Mouse (Mus musculus) kidney, embryonic 15.5 days (tissue): Measurements from ENCODE around the gene Rab36. TPM values are rescaled to one million over a fixed set of nuclear protein-coding genes. Genes with fewer than 3 reads are reported as not detected.

Experiments used
- ATAC-seq: fragments of 200-750 bp; cut with Nextera tagmentation; replicated peaks from 2 replicates; pipeline ENCODE4 v1.8.0; 2017; ENCODE audit warnings: moderate TSS enrichment; ENCODE audit not compliant: low FRiP score
- H3K27ac ChIP-seq: fragments of 300-500 bp; sonication (generic); 2 replicates; pipeline ENCODE4 v1.5.1; 2015; ENCODE audit warnings: mild to moderate bottlenecking, inconsistent platforms
- H3K27me3 ChIP-seq: fragments of 300-500 bp; sonication (generic); 2 replicates; pipeline ENCODE4 v1.6.1; 2015; ENCODE audit warnings: inconsistent platforms
- H3K36me3 ChIP-seq: fragments of 300-500 bp; sonication (generic); 2 replicates; pipeline ENCODE4 v1.6.1; 2015; ENCODE audit warnings: inconsistent platforms
- H3K4me1 ChIP-seq: fragments of 300-500 bp; sonication (generic); 2 replicates; pipeline ENCODE4 v1.6.1; 2015; ENCODE audit warnings: inconsistent platforms
- H3K4me2 ChIP-seq: fragments of 300-500 bp; sonication (generic); 2 replicates; pipeline ENCODE4 v1.6.1; 2015; ENCODE audit warnings: moderate library complexity, mild to moderate bottlenecking, inconsistent platforms
- H3K4me3 ChIP-seq: fragments of 300-500 bp; sonication (generic); replicated peaks from 2 replicates; pipeline ENCODE4 v1.5.1; 2015; ENCODE audit warnings: mild to moderate bottlenecking, inconsistent platforms
- H3K9ac ChIP-seq: fragments of 300-500 bp; sonication (generic); 2 replicates; pipeline ENCODE4 v1.6.1; 2015; ENCODE audit warnings: mild to moderate bottlenecking, inconsistent platforms
- H3K9me3 ChIP-seq: fragments of 300-500 bp; sonication (generic); replicated peaks from 2 replicates; pipeline ENCODE4 v1.6.1; 2016; ENCODE audit warnings: inconsistent platforms
- WGBS: fragments of 180-500 bp; shearing (Covaris S2); methylation state at CpG from one replicate; pipeline ENCODE4 v1.1.7; 2015; ENCODE audit warnings: mixed read lengths; 5-methylcytosine and 5-hydroxymethylcytosine counted together
- polyA plus RNA-seq: library from polyadenylated mRNA; unstranded; fragments of >200 nt; fragmentation: Nextera tagmentation; extraction: Ambion mirVana; gene quantifications from 2 replicates; pipeline ENCODE4 v1.2.1, GENCODE M21; 2015

Rab36 gene
- polyA plus RNA-seq, 1 experiment from 2014 or later, result 12.8 TPM

DNA sequence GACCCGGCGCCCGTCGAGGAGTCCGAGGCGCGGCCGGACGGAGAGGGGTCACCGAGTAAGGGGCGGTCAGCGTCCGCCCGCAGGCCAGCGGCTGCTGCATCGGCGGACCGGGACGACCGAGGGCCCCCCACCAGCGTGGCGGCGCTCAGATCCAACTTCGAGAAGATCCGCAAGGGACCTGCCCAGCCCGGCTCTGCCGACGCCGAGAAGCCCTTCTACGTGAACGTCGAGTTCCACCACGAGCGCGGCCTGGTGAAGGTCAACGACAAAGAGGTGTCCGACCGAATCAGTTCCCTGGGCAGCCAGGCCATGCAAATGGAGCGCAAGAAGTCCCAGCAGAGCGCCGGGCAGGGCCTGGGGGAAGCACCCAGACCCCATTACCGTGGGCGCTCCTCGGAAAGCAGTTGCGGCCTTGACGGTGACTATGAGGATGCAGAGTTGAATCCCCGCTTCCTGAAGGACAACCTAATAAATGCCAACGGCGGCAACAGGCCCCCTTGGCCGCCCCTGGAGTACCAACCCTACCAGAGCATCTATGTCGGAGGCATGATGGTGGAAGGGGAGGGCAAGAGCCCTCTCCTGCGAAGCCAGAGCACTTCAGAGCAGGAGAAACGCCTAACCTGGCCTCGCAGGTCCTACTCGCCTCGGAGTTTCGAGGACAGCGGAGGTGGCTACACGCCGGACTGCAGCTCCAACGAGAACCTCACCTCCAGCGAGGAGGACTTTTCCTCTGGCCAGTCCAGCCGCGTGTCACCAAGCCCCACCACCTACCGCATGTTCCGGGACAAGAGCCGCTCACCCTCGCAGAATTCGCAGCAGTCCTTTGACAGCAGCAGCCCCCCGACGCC is 24.7 kb downstream of the Rab36 start:
- peak overlapping the region; percentile 86 for H3K4me2 ChIP-seq
- H3K4me3 ChIP-seq, result peak overlapping the region; percentile 77
- H3K27ac ChIP-seq, result no peak overlapping the region
- 1% methylated on average over 70 of the region's 71 CpGs for WGBS
- no peaks in the 10 kb centered on the region for H3K9me3 ChIP-seq
- H3K9ac ChIP-seq, result peak overlapping the region; percentile 76
- no peaks in the 10 kb centered on the region for H3K36me3 ChIP-seq
- no peaks in the 10 kb centered on the region for H3K27me3 ChIP-seq
- H3K4me1 ChIP-seq, result peaks cover 49% of the 10 kb centered on the region
- no peak for ATAC-seq

DNA sequence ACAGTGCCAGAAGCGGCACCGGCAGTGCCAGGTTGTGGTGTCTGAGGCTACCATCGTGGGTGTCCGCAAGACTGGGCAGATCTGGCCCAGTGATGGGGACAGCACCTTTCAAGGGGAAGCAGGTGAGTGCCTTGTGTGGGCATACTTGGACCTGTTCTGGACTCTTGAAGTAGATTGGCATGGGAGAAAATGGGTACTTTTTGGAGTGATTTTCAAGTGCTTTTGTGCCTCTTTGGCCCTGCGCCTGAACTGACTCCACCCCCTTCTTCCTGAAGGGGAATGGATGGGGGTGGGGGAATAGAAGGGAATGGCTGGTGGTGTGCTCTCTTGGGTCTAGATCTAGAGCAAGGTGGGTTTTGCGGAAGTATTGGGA is 25.3 kb downstream of the Rab36 start:
- WGBS, result 13% methylated on average over 6 of the region's 6 CpGs
- no peak overlapping the region for H3K27ac ChIP-seq
- no peaks in the 10 kb centered on the region for H3K36me3 ChIP-seq
- no peaks in the 10 kb centered on the region for H3K9me3 ChIP-seq
- H3K9ac ChIP-seq, result peak overlapping the region; percentile 76
- peak overlapping the region; percentile 86 for H3K4me2 ChIP-seq
- H3K4me3 ChIP-seq, result peak overlapping the region; percentile 77
- peaks cover 49% of the 10 kb centered on the region for H3K4me1 ChIP-seq
- no peak for ATAC-seq
- H3K27me3 ChIP-seq, result no peaks in the 10 kb centered on the region

DNA sequence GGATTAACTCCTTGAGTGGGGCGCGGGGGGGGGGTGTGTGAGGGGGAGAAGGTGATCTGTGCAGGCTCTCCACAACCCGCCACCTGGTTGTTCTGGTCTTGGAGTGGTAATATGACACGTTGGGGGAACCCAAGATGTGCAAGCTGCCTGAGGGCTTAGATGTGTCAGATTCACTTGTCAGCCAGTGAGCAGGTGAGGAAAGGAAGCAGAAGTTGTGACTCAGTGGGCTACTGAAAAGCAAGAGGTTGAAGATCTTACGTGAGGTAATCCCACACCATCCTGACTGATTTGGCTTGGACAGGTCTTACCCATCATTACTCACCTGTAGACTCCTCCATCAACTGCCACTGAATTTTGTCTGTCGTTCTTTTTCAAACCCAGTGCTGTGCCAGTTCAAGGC is 25.8 kb downstream of the Rab36 start:
- no peak overlapping the region for H3K27ac ChIP-seq
- WGBS, result 35% methylated on average over 6 of the region's 6 CpGs

DNA sequence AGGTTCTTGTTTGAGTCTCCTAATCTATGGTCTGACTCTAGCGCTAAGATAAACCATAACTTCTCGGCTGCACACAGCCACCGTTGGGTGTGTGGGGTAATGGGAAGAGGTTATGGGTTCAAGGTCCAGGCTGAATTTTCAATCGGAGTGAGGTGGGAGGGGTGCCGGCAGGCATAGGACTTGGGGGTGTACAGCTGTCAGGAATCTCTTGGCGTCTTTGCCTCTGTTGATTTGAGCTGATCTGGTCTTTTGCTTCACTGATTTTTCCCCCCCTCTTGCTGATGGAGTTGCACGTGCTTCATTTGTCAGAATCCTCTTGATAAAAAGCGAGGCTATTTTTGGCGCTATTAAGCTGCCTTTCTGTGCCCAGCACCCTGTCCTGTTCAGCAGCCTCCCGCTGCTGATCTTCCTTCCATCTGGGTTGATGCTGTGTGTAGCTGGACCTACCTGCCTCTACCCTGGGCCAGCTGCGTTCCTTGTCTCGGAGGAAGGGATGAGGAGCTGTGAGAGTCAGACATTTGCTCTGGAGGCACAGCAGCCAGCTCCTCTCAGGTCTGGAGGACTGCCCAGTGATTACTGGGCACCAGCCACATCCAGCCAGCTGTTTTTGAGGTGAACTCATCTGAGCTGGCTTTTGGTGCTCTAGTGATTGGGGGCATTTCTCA is 26.6 kb downstream of the Rab36 start:
- Histone ChIP-seq H3K9ac (0 out of 2 replicates have a peak overlapping the region, but pooled peaks have one; percentile 1), H3K4me2 (peak overlapping the region; percentile 86), H3K4me1 (peaks cover 61% of the 10 kb centered on the region), H3K4me3 (peak overlapping the region; percentile 77), H3K36me3 (no peaks in the 10 kb centered on the region), H3K27ac (0 out of 2 replicates have a peak overlapping the region, but pooled peaks have one; percentile 27), H3K9me3 (no peaks in the 10 kb centered on the region), H3K27me3 (no peaks in the 10 kb centered on the region)
- 52% methylated on average over 12 of the region's 12 CpGs for WGBS
- no peak for ATAC-seq

More for the DNA sequence above, 25.8 kb downstream of the Rab36 start:
- Histone ChIP-seq H3K27me3 (no peaks in the 10 kb centered on the region), H3K36me3 (no peaks in the 10 kb centered on the region), H3K4me2 (peak overlapping the region; percentile 86), H3K9ac (peak overlapping the region; percentile 76; the same call in 1 of the 2 replicates), H3K9me3 (no peaks in the 10 kb centered on the region), H3K4me3 (peak overlapping the region; percentile 77), H3K4me1 (peaks cover 53% of the 10 kb centered on the region)
- no peak for ATAC-seq

DNA sequence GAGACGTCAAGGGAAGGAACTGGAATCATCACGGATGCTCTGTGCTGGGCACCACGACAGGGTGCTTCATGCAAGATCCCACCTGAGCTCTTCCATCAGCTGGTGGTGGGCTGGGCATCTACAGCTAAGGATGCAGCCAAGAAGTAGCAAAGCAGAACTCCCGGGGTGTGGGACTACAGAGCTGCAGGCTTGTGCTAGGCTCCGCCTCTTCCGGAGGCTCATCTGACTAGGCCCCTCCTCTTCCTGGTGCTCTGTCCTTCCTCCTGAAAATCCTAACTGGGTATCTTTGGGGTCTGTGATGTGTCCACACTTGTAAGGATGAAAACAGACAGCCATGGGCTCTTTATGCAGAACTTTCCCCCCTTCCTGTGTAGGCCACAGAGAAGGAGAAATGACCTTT is 28.8 kb downstream of the Rab36 start:
- H3K4me2 ChIP-seq, result no peak overlapping the region
- no peaks in the 10 kb centered on the region for H3K9me3 ChIP-seq
- H3K27ac ChIP-seq, result no peak overlapping the region
- 74% methylated on average over 6 of the region's 6 CpGs for WGBS
- no peak overlapping the region for H3K4me3 ChIP-seq
- no peak for ATAC-seq
- no peaks in the 10 kb centered on the region for H3K27me3 ChIP-seq
- H3K36me3 ChIP-seq, result no peaks in the 10 kb centered on the region
- no peak overlapping the region for H3K9ac ChIP-seq
- H3K4me1 ChIP-seq, result peaks cover 65% of the 10 kb centered on the region

DNA sequence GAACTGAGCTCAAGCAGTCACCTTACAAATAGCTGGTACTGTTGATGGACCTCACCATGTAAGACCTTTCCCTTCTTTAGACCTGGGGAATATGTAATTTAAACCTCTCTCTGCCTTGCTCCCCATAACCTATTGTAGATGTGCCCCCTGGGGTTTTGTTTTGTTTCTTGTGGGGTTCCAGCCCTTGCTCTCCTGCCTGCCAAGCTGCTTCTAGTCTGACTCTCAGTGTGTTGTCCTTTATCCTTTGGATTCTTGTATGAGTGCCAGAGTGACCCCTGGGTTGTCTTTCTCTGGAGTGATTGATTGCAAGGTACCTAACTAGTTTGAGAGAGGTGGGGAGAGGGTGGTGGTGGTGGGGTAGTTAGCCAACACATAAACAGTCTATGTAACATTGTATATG is 30.6 kb downstream of the Rab36 start:
- peaks cover 50% of the 10 kb centered on the region for H3K4me1 ChIP-seq
- H3K9me3 ChIP-seq, result no peaks in the 10 kb centered on the region
- no peak overlapping the region for H3K4me3 ChIP-seq
- no peak overlapping the region for H3K9ac ChIP-seq
- no peak overlapping the region for H3K4me2 ChIP-seq
- H3K27me3 ChIP-seq, result no peaks in the 10 kb centered on the region
- no peaks in the 10 kb centered on the region for H3K36me3 ChIP-seq
- no peak overlapping the region for H3K27ac ChIP-seq
- no peak for ATAC-seq

DNA sequence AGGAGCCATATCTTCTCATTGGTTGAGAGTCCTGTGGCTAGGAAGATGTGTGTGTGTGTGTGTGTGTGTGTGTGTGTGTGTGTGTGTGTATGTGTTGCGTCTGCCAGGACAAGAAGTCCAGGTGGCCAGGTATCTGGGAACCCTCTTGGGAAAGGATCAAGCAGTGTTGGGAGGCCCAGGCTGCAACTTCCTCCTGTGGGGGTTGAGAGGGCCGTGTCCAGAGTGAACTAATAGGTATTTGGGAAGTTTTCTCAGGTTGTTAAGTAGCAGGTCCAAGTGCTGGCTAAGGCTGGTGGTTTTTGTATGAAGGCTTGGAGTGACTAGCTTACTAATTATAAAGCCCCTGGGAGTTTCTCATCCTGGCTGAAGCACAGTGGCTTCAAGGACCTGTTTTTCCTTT is 31.2 kb downstream of the Rab36 start:
- no peaks in the 10 kb centered on the region for H3K27me3 ChIP-seq
- ATAC-seq, result no peak
- peak overlapping the region; percentile 51; the same call in 1 of the 2 replicates for H3K27ac ChIP-seq
- WGBS, result 58% methylated on average over 2 of the region's 2 CpGs
- no peak overlapping the region for H3K9ac ChIP-seq
- H3K36me3 ChIP-seq, result no peaks in the 10 kb centered on the region
- no peak overlapping the region for H3K4me3 ChIP-seq
- H3K4me2 ChIP-seq, result 0 out of 2 replicates have a peak overlapping the region, but pooled peaks have one; percentile 7
- no peaks in the 10 kb centered on the region for H3K9me3 ChIP-seq
- H3K4me1 ChIP-seq, result peaks cover 44% of the 10 kb centered on the region

DNA sequence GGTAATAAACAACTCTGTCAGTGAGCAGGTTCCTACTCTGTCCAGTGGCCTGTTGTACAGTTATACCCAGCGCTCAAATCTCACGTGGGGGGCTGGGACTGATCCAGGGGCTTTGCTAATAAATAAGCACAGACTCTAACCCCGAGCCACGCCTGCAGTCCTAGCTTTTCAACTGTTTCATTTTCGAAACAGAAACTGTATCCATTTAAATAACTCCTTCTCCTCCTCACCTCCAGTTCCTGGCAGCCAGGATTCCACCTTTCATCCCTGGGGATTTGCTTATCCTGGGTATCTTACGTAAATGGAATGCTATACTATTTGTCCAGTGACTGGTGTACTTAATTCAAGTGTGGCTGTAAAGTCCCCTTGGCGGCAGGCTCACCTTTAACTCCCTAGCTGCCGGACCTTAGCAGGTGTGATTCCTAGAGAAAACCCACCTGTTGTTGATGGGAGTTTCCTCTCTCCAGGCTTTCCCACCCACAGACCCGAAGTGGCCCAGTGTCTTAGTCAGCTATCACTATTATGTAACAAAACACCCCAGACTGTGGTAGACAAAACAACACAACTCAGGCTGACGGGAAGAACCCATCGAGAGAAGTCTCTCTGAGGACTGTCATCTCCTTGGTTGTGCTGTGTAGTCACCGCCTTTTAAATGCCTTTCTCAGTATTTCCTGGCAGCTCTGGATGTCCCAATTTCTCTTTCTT is 31.9 kb downstream of the Rab36 start:
- WGBS, result 26% methylated on average over 12 of the region's 12 CpGs
- H3K4me2 ChIP-seq, result 0 out of 2 replicates have a peak overlapping the region, but pooled peaks have one; percentile 19
- H3K9ac ChIP-seq, result no peak overlapping the region
- no peak for ATAC-seq
- H3K27me3 ChIP-seq, result no peaks in the 10 kb centered on the region
- H3K36me3 ChIP-seq, result no peaks in the 10 kb centered on the region
- 0 out of 2 replicates have a peak overlapping the region, but pooled peaks have one; percentile 10 for H3K27ac ChIP-seq
- peaks cover 37% of the 10 kb centered on the region for H3K4me1 ChIP-seq
- H3K4me3 ChIP-seq, result no peak overlapping the region
- no peaks in the 10 kb centered on the region for H3K9me3 ChIP-seq

DNA sequence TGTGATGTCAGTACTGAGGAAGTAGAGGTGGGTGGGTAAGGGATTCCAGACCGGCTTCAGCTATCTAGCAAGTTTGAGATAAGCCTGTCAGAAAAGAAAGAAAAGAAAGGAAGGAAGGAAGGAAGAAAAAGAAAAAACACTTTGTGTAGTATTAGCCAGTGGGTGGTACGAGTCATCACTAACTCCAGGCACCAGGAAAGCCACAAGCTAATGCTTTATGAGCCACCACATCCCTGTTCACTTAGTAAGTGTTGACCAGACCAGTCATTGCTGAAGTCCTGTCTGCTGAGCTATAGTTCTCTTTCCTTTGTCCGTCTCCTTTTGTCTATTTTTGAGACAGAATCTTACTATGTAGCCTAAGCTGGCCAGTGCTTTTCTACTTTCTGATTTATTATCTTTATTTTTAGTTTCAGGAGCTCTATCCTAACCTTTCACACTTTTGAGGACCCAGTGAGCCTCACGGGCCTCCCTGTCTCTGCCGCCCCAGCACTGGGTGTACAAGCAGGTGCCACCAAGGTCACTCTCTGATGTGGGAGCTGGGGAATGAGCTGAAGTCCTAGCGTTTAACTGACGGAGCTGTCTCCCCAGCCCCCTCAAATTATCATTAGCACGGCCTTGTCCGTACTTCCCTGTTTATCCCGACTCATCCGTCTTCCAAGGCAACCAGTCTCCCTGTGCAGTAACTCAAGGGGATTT is 33.6 kb downstream of the Rab36 start:
- peaks cover 6% of the 10 kb centered on the region; the same call in 1 of the 2 replicates for H3K36me3 ChIP-seq
- no peaks in the 10 kb centered on the region for H3K9me3 ChIP-seq
- no peak for ATAC-seq
- no peak overlapping the region for H3K4me3 ChIP-seq
- H3K4me1 ChIP-seq, result peaks cover 29% of the 10 kb centered on the region
- 39% methylated on average over 11 of the region's 11 CpGs for WGBS
- H3K27me3 ChIP-seq, result no peaks in the 10 kb centered on the region
- no peak overlapping the region for H3K4me2 ChIP-seq
- no peak overlapping the region for H3K27ac ChIP-seq
- no peak overlapping the region for H3K9ac ChIP-seq

DNA sequence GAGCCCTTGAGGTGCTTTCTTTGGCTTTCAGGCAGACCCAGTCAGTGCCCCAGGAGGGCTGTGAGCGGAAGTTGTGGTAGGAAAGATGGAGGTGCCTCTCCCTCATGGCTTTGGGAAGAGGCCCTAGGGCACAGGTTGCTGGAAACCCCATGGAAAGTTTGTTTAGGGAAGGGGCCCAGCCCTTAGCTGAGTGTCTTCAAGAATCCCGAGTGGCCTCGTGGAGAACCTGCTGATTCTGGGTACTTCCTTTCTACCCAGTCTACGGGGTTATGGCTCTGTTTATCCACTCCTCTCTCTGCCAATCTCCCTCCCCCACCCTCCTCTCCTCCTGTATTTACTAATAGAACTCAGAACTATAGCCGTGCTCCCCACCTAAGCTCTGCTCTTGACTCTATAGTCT is 38.8 kb downstream of the Rab36 start:
- H3K4me3 ChIP-seq, result no peak overlapping the region
- H3K9ac ChIP-seq, result no peak overlapping the region
- H3K4me1 ChIP-seq, result peaks cover 22% of the 10 kb centered on the region
- ATAC-seq, result no peak
- 50% methylated on average over 5 of the region's 5 CpGs for WGBS
- no peak overlapping the region for H3K4me2 ChIP-seq
- peaks cover 12% of the 10 kb centered on the region; the same call in 1 of the 2 replicates for H3K36me3 ChIP-seq
- H3K9me3 ChIP-seq, result no peaks in the 10 kb centered on the region
- no peak overlapping the region for H3K27ac ChIP-seq
- H3K27me3 ChIP-seq, result no peaks in the 10 kb centered on the region
